Mouse (Mus musculus): Measurements from ENCODE around the gene Ugt1a7c.
A peak's percentile ranks its signal among the peaks of the same experiment; 100 is the strongest.

The Ugt1a7c gene

DNA sequence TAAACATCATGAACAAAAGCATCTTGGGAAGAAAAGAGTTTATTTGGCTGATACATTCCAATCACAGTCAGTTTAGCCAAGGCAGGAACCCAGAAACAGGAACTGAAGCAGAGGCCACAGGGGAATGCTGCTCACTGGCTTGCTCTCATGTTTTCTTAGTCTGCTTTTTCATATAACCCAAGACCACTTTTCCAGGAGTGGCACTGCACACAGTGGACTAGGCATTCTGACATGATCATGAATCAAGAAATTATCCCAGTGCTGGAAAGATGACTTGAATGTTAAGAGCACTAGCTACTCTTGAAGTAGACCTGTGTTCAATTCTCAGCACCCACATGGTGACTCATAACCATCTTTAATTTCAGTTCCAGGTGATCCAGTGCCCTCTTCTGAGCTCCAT is 130.9 kb downstream of the Ugt1a7c start:
- no peak for DNase-seq

DNA sequence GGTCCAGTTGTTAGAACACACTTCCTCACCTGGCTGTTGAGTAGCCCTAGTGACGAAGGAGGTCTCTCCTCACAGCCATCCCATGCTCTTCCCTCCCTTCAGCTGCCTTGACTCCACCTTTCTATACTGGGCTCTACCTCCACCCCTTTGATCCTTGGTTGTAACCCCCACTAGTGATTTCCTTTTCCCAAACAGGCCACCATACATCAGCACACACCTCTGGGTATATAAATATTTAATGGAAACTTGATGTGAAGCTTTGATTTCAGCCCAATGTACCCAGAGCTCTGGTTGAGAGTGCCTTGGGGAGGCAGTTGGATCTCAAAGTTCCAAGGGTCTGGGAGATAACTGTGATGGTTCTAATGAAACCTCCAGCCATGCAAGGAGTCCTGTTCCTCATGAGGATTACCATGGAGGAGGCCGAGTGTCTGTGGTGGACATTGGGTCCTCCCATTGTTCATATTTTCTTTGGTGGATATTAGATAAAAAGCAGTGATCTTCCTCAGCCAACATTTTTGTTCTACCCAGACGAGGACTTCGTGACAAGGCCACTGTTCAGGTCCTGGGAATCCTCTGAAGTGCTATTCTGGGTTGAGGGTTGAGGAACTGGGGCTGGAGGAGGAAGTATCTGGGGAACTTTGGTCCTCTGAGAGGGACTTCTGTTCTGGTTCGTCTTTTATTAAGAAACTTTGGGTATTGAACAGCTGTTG is 132.0 kb downstream of the Ugt1a7c start, which contains the start of gene Mroh2a:
Gene Mroh2a, plus strand, starts transcription at position 317 of the 710 bp plus-strand sequence.
- no peak for DNase-seq

DNA sequence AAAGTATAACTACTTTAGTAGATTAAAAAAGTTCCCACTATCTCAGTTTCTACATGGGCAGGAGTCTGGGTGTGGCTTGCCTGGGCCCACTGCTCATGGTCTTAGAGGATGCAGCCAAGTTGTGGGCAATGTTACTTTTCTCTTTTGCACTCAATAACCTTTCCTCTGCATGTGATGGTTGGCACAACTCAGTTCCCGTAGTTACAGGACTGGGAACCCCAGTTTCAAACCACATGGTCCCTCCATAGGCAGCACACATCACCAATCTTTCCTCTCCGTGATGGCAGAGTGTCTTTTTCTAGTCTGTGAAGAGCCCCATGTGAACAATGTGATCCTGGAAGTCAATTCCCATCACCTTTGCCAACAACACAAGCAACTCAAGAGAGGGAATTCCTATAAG is 132.6 kb downstream of the Ugt1a7c start:
- no peak for DNase-seq

DNA sequence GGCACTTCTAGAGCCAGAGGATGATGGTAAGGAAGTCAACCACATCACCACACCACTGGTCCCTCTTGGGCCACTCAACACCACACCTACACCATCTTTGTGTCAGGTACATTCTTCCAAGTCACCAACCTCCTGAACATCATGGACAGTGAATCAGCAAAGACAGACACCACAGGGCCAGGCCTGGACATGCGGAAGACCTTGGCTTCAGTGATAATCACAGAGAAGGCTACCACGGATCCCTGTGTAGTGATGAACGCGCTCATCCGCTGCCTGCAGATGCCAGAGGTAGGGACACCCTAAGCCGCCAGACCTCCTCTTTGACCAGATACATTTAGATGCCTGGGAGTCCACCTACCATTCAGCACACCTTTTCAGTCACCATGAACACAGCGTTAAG is 133.3 kb downstream of the Ugt1a7c start:
- no peak for DNase-seq

DNA sequence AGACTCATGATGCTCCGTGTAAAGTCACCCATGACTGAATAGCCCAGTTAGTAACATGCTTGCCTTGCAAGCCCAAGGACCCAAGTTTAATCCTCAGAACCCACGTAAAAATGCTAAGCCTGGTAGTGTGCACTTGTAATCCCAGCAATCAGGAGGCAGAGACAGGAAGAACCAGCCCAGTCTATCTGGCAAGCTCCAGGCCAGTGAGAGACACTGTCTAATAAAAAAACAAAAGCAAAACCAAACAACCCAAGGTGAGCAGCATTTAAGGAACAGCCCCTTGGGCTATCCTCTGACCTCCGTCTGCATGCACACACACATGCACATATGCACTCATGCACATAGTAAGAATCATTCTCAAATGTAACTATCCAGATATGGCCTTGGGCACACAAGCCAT is 134.7 kb downstream of the Ugt1a7c start:
- no peak for DNase-seq

DNA sequence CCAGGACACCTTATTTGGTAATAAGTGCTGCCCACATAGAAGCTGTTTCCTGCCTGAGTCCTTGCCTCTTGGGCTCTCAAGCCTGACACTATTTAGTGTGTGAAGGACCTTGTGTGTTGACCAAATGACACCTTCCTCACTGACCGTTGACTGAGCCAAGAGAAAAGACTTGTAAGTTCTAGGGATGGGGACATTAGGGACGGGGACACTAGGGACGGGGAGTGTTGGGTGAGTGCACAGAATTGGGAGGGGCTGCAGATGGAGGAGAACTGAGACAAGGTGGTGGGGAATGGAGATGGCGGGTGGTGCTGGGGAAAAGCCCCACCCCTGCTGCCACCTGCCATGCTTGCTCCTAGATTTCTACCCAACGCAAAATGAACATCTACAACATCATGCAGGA is 135.1 kb downstream of the Ugt1a7c start:
- no peak for DNase-seq

DNA sequence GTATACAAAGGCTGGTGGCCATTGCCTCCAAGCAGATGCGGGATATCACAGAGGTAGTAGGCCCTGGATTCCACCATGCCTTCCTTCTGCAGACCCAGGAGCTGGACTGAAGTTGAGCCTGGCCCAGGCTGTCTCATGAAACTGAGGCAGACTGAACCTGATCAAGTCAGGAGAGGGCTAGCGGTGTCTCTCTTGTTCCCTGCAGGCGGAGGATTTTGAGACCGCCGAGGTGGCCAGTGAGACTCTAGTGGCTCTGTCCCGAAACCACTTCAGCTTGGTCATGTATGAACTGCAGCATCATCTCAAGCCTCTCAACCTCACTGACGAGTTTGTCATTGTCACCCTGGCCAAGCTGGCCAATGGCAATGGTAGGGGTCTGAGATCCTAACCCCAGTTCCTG is 135.6 kb downstream of the Ugt1a7c start:
- DNase-seq: no peak

DNA sequence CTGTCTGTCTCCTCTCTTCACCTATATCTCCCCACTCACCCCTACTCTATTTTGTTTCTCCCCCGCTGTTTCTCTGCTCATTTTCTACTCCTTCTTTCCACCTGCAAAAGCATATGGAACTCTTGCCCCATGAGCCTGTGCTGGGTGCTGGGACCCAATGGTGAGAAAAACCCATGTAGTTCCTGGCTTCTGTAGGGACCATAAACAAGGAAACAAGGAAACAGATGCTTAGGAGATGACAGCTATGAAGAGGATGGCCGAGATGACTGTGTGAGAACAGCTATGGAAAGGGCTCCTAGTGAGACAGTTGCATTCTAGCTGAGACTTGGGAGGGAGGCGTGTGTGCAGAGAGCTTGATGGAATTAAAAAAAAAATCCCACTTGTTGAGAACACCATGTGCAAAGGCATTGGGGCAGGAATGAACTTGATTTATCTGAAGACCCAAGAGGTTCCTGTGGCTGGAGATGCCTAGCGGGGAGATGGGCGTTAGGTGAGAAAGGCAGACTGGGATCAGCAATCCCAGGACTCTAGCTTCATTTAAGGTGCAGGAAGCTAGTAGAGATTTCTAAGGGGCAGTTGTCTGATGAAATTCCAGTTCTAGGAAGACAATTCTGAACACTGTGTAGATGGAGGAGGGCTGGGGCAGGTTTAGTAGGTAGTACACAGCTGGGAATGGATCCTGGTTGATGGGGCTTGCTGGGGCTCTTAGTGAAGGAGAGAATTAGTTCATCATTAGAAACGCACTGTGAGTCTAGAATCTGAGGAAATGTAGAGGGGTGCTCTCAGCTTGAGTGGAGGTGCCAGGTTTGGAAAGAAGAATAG is 136.3 kb downstream of the Ugt1a7c start:
- no peak for DNase-seq

DNA sequence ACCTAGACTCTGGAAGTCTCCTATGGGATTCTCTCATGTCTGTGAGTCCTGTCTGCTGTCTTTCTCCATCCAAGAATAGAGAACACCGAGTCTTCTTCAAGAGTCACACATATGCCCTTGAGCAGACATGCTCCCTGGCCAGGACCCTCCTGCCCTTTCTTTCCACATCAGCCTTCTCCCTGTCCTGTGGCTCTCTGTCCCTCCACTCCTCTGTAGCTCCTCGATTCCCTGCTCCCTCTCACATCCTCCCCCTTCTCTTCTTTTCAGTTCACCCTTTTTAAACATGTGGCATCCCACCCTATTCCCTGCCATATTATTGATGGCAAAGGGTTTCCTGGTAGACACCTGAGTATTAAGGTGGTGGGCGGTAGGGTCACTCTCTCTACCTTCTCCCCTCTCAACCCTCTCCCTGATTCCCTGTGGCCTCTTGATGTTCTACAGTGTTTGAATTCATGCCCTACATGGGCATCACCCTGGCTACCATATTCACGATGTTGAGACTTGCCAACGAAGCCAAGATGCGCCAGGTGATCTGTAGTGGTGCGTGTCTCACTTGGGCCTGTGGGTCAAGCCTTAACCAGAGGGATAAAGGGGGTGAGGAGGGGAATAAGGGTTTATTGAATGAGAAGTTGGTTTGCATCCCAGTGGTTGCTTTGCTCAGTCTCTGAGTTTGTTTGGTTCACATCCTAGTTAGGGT is 137.1 kb downstream of the Ugt1a7c start:
- DNase-seq: no peak

DNA sequence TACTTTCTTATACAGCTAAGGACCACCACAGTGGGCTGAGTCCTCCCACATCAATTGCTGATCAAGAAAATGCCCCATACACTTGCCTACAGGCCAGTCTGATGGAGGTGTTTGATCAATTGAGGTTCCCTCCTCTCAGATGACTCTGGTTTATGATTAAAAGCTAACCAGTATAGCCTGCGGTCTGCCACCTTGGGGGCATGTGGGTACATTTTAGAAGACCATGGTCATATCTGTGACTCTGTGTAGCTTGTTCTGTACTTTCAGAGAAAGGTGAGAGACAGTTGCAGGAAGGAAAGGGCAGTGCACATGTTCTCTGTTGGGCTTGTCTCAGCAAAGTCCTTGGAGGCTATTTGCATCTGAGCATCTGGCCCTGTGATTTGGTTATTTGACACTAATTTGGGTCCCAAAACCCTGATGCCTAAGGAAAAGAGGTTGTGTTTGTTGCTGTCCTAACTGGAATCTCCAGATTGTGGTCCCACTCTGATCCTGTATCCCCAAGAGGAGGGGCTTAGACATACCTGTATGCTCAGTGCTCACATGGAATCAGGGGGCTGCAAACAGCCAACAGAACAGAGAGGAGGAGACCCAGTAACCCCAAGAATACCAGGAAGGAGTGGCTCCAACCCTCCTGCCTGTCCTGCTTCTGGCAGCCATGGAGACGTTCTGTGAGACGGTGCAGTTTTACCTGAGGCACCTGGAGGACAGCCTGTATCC is 138.0 kb downstream of the Ugt1a7c start:
- DNase-seq: no peak

DNA sequence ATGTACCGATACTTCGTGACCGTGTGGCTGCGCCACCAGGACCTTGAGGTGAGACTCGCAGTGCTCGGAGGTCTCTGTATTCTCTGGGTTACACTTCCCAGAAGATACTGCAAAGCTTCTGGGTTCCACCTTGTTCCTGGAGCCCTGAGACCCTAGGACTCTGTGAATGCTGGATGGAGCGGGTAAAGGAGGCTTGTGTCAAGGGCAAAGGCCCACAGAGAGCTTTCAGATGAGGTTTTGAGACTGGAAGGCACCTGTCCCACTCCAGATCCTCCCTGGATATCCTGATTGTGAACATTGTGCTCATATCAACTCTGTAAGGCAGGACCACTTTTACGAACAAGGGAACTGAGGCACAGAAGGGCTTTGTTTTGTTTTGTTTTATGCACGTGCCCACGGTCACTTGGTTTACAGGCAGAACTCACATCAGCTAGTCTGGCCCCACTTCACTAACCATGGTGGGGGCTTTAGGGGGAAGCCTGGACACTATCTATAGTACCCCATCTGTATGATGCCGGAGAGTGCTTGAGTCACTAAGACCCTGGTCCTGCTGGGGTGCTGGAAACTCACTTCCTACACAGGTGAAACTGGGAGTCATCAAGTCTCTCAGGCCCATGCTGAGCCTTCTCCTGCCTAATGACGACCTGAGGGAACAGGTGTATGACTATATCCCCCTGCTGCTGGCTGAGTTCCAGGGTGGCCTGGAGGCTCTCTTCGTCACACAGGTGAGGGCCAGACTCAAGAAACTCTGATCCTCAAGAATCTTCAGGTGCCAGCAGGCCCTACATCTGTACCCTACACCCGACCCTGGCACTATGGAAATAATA is 138.8 kb downstream of the Ugt1a7c start:
- DNase-seq: no peak

DNA sequence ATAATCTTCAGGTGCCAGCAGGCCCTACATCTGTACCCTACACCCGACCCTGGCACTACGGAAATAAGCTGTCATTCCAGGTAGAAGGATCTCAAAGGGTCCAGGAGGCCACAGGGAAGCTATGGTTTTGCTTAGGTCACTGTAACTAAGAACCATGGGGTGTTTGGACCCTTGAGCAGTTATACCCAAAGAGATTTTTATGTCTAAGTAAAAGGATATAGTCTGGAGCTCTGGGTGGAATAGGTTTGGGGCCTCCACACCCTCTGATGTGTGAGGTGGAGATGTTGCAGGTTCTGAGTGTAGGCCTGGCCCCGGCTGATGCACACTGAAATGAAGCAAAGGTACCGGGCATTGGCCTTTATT is 139.4 kb downstream of the Ugt1a7c start:
- no peak for DNase-seq

DNA sequence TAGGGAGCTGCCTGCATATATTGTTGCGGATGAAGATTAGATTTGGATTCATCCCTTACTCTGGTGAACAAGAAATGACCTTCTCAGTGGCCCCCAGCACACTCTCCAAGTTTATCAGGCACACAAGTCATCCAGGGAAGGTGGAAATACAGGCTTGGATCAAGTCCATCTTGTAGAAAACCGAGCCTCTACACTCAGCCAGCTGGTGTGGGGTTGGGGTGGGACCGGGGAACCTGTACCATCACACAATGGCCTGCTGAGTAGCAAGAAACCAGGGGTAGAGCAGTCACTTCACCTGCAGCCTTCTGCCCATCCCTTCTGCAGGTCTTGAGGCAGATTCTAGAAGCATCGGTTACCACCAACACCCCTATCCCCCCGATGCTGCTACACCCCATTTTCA is 139.8 kb downstream of the Ugt1a7c start:
- DNase-seq: no peak

DNA sequence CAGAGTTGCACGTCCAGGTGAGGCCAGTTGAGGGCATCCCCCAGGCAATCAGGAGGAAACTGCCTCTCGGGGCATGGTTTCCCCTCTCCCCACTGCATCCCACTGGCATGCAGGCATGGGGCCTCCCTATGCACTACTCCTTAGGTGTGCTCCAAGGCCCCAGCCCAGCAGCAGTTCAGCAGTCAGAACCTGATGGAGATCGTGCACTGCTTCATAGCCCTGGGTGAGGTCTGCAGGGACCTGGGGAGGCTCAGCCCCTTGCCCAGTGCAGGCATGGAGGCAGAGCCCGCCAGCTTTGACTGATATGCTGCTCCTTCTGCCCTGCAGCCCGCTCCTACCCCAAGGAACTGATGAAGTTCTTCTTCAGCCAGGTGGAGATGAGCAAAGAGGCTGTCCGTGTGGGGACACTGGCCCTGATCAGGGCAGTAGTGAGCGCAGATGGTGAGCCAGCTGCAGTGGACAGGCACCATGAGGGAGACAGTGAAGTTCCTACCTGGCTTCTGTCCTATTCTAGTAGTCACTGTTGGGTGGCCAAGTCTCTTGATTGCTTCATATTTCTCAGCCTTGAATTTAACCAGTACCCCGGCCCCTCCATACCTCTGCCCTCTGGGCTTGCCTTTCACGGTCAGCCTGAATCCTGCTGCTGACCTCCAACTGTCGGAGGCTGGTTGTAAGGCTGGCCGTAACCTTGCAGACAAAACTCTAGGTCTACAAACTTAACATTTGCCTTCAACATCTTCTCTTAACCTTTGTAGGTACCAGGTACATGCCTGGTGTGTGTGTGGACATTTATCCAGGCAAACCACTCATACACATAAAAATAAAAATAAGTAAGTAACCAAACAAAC is 140.4 kb downstream of the Ugt1a7c start:
- no peak for DNase-seq

DNA sequence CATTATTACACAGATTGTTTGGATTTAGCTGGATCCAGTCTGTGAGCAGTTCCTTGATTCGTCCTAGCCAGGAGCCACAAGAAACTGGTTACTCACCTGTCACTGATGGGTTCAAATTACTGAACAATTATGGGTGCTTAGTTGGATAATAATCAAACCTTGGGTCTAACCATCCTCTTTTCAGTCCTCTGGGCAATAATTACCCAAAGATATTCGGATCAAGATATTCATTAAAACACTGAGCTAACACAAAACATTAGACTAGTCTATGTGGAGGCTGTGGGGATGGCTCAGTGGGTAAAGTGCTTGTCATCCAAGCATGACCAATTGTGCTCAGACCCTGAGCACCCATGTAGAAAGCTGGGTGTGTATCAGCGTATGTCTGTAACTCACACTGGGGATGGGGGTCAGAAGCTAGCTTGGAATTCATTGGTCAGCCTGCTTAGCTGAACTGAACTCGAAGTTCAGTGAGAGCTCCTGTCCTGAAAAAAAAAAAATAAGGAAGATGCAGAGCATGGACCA is 141.1 kb downstream of the Ugt1a7c start:
- DNase-seq: no peak

DNA sequence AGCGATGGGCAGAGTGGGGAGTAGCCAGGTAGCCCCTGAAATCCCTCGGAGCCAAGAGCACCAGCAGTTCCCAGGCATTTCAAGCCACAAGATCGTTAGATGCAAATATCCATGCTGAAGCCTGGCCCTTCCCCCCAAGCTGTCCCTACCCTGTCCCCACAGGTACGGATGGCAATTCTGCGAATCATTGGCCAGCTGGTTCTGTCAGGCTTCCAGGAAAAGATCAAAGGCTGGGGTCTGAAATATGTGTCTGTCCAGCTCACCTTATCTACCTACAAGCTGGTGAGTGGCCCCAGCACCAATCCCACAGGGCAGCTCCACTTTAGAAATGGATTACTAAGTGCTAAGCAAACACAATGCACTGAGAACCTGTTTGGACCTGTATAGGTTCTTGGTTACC is 142.4 kb downstream of the Ugt1a7c start:
- no peak for DNase-seq

DNA sequence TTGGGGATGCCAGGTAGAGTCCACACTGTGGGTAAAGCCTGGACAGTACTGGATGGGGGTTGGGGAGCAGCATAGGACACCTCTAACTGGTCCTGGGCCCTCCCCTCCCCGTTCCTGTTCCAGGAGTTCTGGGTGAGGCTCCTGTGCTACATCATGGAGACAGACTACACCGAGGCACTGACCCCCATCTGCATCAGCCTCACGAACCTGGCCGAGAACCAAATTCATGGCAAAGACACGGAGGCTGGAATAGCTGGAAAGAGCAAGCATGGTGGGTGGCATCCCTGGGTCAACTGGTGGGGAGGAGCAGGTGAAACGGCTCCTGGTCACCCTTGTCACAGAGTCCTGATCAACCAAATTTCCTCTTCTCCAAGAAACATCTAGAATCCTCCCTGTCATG is 143.9 kb downstream of the Ugt1a7c start:
- DNase-seq: no peak

DNA sequence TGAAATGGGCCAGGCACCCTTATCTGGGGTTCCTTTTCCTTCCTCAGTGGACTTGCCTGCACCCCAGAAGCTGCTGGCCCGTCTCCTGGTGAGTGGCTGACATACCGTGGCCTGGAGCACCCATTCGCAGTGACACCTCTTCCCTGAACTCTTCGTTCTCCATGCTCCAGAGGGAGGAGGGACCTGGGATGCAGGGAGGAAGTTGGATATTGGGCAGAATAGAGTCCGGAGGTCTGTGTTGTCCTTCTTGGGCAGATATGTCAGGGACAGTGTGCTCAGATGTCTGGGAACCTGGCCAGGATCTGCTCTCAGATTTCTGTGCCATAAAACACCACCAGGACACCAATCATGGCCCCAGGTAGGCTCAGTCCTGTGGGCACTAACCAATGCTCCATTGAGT is 145.2 kb downstream of the Ugt1a7c start:
- peak; percentile 5 for DNase-seq

DNA sequence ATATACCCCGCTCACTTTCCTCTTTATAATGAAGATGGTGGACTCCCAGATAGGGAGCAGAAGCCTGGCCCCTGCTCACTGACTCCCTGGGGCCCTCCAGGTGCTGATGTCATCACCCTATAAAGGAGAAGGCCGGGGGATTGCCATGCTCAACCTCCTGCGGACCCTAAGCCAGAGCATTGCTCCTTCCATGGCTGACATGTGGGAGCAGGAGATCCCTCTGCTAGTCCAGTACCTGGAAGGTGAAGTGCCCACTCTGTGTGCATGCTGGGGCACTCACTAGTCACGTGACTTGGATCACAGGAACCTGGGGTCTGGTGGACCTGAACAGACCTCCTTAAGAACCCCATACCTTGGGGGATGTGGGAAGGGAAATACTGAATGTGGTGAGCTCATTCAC is 145.7 kb downstream of the Ugt1a7c start:
- peak; percentile 16 for DNase-seq

DNA sequence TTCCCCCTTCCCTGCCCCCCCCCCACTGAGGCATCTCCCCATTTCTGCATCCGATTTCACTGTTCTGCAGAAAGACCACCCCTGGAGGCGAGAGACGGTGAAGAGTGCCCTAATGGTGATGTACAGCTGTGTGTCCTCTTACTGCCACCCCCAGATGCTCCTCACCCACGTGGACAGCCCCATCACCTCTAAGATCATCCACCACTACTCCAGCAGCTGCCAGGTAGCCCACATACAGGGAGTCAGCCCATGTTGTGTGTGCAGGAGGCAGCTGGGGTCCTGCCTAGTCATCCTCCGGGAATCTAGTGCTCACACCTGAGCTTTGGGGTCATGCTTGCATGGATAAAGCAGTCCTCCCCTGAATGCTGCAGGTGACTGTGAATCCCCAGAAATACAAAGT is 149.0 kb downstream of the Ugt1a7c start:
- peak; percentile 3 for DNase-seq

DNA sequence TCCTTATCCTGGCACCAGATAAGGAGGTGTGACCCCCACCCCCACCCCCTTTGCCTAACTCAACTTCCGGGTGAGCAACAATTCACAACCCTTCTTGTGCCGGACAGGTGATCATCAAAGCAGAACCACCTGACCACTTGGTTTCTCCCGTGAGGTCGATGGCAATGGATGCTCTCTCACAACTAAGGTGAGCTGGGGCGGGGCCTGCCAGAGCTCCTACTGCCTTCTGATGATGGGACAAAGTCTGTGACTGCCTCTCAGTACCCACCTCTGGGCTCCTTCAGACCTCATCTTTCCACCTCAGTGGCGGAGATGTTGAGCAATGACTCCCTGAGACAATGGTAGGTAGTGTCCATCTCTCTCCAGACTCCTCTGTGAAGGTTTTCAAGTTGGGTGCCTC is 151.0 kb downstream of the Ugt1a7c start:
- DNase-seq: no peak

All from right cerebral cortex, postnatal 14 days (tissue).